Mouse (Mus musculus): Measurements from ENCODE around the gene Kif26b. TPM values are rescaled to one million over a fixed set of nuclear protein-coding genes. Genes with fewer than 3 reads are reported as not detected.

Gene Kif26b
- polyA plus RNA-seq, 1 experiment = 0.25 TPM

GRCm38 (mm10) chr1:178641788-178642187, 112.9 kb downstream of the Kif26b start:
- no peak overlapping the region for H3K4me3 ChIP-seq (ENCODE audit: control insufficient read depth, low read depth, low read length)
- H3K36me3 ChIP-seq (ENCODE audit: control insufficient read depth, insufficient read depth, low read length) = no peaks in the 10 kb centered on the region
- no peaks in the 10 kb centered on the region for H3K27me3 ChIP-seq (ENCODE audit: control insufficient read depth, insufficient read depth, low read length)
- TF ChIP-seq POLR2A (IDR thresholded peaks at IDR 0.05; ENCODE audit: control insufficient read depth, low read depth, low read length) (no peak), CTCF (IDR thresholded peaks at IDR 0.05; ENCODE audit: control insufficient read depth, insufficient read depth, insufficient replicate concordance, low read depth, low read length) (no peak)
- H3K4me1 ChIP-seq (ENCODE audit: control insufficient read depth, insufficient read depth, low read length) = no peaks in the 10 kb centered on the region; the same call in 1 of the 2 replicates
- no peak overlapping the region for H3K27ac ChIP-seq (ENCODE audit: control insufficient read depth, insufficient read depth, low read depth, low read length)

DNA sequence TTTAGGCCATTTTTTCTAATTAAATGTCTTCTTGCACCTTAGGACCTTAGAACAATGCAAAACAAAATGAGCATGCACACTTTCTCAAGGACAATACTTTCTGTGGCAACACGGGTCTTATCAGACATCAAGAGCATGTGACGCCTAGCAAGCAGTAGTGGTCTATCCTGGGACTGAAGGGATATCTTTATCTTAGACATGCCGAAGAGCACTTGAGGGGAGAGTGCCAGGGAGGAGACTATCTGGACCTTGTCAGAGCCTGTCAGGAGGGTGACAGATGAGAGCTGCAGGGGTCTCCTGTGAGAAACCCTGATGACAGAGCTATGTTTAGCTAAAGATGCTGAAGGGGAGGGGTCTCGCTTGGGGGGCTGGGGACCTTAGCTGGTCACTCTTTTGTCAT, 116.0 kb downstream of the Kif26b start:
- Histone ChIP-seq H3K4me3 (ENCODE audit: control insufficient read depth, low read depth, low read length) (no peak overlapping the region), H3K27ac (ENCODE audit: control insufficient read depth, insufficient read depth, low read depth, low read length) (no peak overlapping the region), H3K4me1 (ENCODE audit: control insufficient read depth, insufficient read depth, low read length) (no peaks in the 10 kb centered on the region; the same call in 1 of the 2 replicates), H3K36me3 (ENCODE audit: control insufficient read depth, insufficient read depth, low read length) (no peaks in the 10 kb centered on the region), H3K27me3 (ENCODE audit: control insufficient read depth, insufficient read depth, low read length) (no peaks in the 10 kb centered on the region)
- TF ChIP-seq POLR2A (IDR thresholded peaks at IDR 0.05; ENCODE audit: control insufficient read depth, low read depth, low read length) = no peak
- no peak for TF ChIP-seq CTCF (IDR thresholded peaks at IDR 0.05; ENCODE audit: control insufficient read depth, insufficient read depth, insufficient replicate concordance, low read depth, low read length)

- H3K4me3 ChIP-seq (ENCODE audit: control insufficient read depth, low read depth, low read length) = no peak overlapping the region
- H3K36me3 ChIP-seq (ENCODE audit: control insufficient read depth, insufficient read depth, low read length) = no peaks in the 10 kb centered on the region
- H3K27ac ChIP-seq (ENCODE audit: control insufficient read depth, insufficient read depth, low read depth, low read length) = no peak overlapping the region
- TF ChIP-seq POLR2A (IDR thresholded peaks at IDR 0.05; ENCODE audit: control insufficient read depth, low read depth, low read length) = no peak
- H3K4me1 ChIP-seq (ENCODE audit: control insufficient read depth, insufficient read depth, low read length) = no peaks in the 10 kb centered on the region; the same call in 1 of the 2 replicates
- H3K27me3 ChIP-seq (ENCODE audit: control insufficient read depth, insufficient read depth, low read length) = no peaks in the 10 kb centered on the region
Measured at GRCm38 (mm10) chr1:178646589-178646988, 117.7 kb downstream of the Kif26b start.

GRCm38 (mm10) chr1:178655525-178655924, 126.6 kb downstream of the Kif26b start:
- Histone ChIP-seq H3K27ac (ENCODE audit: control insufficient read depth, insufficient read depth, low read depth, low read length) (no peak overlapping the region), H3K27me3 (ENCODE audit: control insufficient read depth, insufficient read depth, low read length) (no peaks in the 10 kb centered on the region), H3K4me3 (ENCODE audit: control insufficient read depth, low read depth, low read length) (no peak overlapping the region), H3K36me3 (ENCODE audit: control insufficient read depth, insufficient read depth, low read length) (no peaks in the 10 kb centered on the region), H3K4me1 (ENCODE audit: control insufficient read depth, insufficient read depth, low read length) (no peaks in the 10 kb centered on the region)
- TF ChIP-seq POLR2A (IDR thresholded peaks at IDR 0.05; ENCODE audit: control insufficient read depth, low read depth, low read length) (no peak), CTCF (IDR thresholded peaks at IDR 0.05; ENCODE audit: control insufficient read depth, insufficient read depth, insufficient replicate concordance, low read depth, low read length) (no peak)

GRCm38 (mm10) chr1:178661035-178661434, 132.1 kb downstream of the Kif26b start:
- peaks cover 7% of the 10 kb centered on the region for H3K4me1 ChIP-seq (ENCODE audit: control insufficient read depth, insufficient read depth, low read length)
- H3K36me3 ChIP-seq (ENCODE audit: control insufficient read depth, insufficient read depth, low read length) = no peaks in the 10 kb centered on the region
- no peak for TF ChIP-seq POLR2A (IDR thresholded peaks at IDR 0.05; ENCODE audit: control insufficient read depth, low read depth, low read length)
- no peak for TF ChIP-seq CTCF (IDR thresholded peaks at IDR 0.05; ENCODE audit: control insufficient read depth, insufficient read depth, insufficient replicate concordance, low read depth, low read length)
- H3K27me3 ChIP-seq (ENCODE audit: control insufficient read depth, insufficient read depth, low read length) = no peaks in the 10 kb centered on the region
- H3K4me3 ChIP-seq (ENCODE audit: control insufficient read depth, low read depth, low read length) = no peak overlapping the region
- no peak overlapping the region for H3K27ac ChIP-seq (ENCODE audit: control insufficient read depth, insufficient read depth, low read depth, low read length)

- no peak overlapping the region for H3K4me3 ChIP-seq (ENCODE audit: control insufficient read depth, low read depth, low read length)
- no peaks in the 10 kb centered on the region for H3K36me3 ChIP-seq (ENCODE audit: control insufficient read depth, insufficient read depth, low read length)
- H3K27me3 ChIP-seq (ENCODE audit: control insufficient read depth, insufficient read depth, low read length) = no peaks in the 10 kb centered on the region
- peaks cover 7% of the 10 kb centered on the region for H3K4me1 ChIP-seq (ENCODE audit: control insufficient read depth, insufficient read depth, low read length)
- TF ChIP-seq CTCF (IDR thresholded peaks at IDR 0.05; ENCODE audit: control insufficient read depth, insufficient read depth, insufficient replicate concordance, low read depth, low read length) = no peak
- no peak for TF ChIP-seq POLR2A (IDR thresholded peaks at IDR 0.05; ENCODE audit: control insufficient read depth, low read depth, low read length)
- H3K27ac ChIP-seq (ENCODE audit: control insufficient read depth, insufficient read depth, low read depth, low read length) = no peak overlapping the region
Measured at GRCm38 (mm10) chr1:178661556-178661955, 132.6 kb downstream of the Kif26b start.

DNA sequence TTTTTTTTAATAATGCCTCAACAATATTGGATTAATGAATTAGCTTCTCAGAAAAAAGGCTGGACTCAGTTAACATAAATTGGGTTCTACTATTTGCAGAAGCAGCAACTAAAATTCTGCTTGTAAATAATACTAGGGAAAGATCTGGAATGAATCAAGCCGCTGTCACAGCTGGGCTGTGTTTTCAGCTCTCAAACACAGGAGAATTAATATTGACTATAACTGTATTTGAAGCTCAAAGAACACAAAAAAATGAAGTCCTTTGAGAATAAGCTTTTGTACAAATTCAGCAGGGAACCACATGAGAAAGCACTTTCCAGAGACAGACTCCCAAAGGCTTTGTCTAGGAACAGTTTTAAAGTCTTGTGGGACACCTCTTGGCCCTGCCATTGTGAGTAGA, 134.6 kb downstream of the Kif26b start:
- Histone ChIP-seq H3K4me3 (ENCODE audit: control insufficient read depth, low read depth, low read length) (no peak overlapping the region), H3K4me1 (ENCODE audit: control insufficient read depth, insufficient read depth, low read length) (peaks cover 8% of the 10 kb centered on the region), H3K36me3 (ENCODE audit: control insufficient read depth, insufficient read depth, low read length) (no peaks in the 10 kb centered on the region), H3K27ac (ENCODE audit: control insufficient read depth, insufficient read depth, low read depth, low read length) (no peak overlapping the region), H3K27me3 (ENCODE audit: control insufficient read depth, insufficient read depth, low read length) (no peaks in the 10 kb centered on the region)
- TF ChIP-seq POLR2A (IDR thresholded peaks at IDR 0.05; ENCODE audit: control insufficient read depth, low read depth, low read length) (no peak), CTCF (IDR thresholded peaks at IDR 0.05; ENCODE audit: control insufficient read depth, insufficient read depth, insufficient replicate concordance, low read depth, low read length) (no peak)

Measured in testis, adult 2 months (tissue).